Mouse (Mus musculus) heart, embryonic 14.5 days (tissue): ENCODE data around the gene Fbh1. TPM values are rescaled to one million over a fixed set of nuclear protein-coding genes. Genes with fewer than 3 reads are reported as not detected.

Source experiments
- polyA plus RNA-seq: library from polyadenylated mRNA; unstranded; fragments of >200 nt; fragmentation: Nextera tagmentation; extraction: Ambion mirVana; gene quantifications from 2 replicates; pipeline ENCODE4 v1.2.1, GENCODE M21; 2014

Fbh1 gene
- polyA plus RNA-seq, 1 experiment from 2014 or later = 114 TPM

Other genes starting within 250 kb of the Fbh1 start
- gene Pfkfb3, start 223.5 kb downstream of the Fbh1 start, polyA plus RNA-seq = 9.2 and 11.6 TPM in 2 replicates
- 78.7 and 89.0 TPM in 2 replicates for gene Rbm17, start 173.4 kb downstream of the Fbh1 start, polyA plus RNA-seq
- not detected in 2 replicates for gene Gm17490, start 151.3 kb downstream of the Fbh1 start, polyA plus RNA-seq
- gene Il2ra, start 134.8 kb downstream of the Fbh1 start, polyA plus RNA-seq = not detected in 2 replicates
- 11.4 and 12.2 TPM in 2 replicates for gene Il15ra, start 72.3 kb downstream of the Fbh1 start, polyA plus RNA-seq
- 18.7 and 20.1 TPM in 2 replicates for gene Ankrd16, start 294 bp upstream of the Fbh1 start, polyA plus RNA-seq